10 mouse cellular contexts compared by ENCODE assay signal in the genomic region with DNA sequence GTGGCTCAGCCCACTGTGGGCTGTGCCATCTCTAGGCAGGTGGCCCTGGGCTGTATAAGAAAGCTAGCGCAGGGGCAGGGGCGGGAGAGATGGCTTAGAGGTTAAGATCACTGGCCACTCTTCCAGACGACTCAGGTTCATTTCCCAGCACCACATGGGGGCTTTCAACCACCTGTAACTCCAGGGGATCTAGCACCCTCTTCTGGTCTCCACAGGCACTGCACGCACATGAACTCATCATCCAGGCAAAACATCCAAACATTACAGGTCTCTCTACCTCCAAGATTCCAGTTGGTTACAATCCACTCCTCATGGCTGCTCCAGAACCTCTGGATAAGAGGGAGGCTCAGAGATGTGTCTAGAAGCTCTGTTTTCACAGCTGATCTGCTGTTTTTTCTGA. TPM values are rescaled to one million over a fixed set of nuclear protein-coding genes. Genes with fewer than 3 reads are reported as not detected.
DNase-seq lines count a peak whose midpoint lies in the region; ATAC-seq and TF ChIP-seq lines count a peak whose summit lies in the region.
"Had no signal": no experiment of that assay in that cellular context is flagged by ENCODE, and none has a peak within 500 bp of the region (broad histone marks: within the 10 kb centered on the region; RNA-seq: fewer than 3 reads in every experiment).

No protein-coding gene starts in this region.

- DNase-seq in liver, postnatal 0 days = peak; percentile 34
- DNase-seq in liver (no peak), CH12.LX (ENCODE audit: extremely low read depth) (no peak), MEL (ENCODE audit: low read depth, low spot score) (peak; percentile 66)
- no peak for DNase-seq in layer of hippocampus, adult 18-20 months (ENCODE audit: low spot score in 2 of 2)
- DNase-seq in left cerebral cortex, postnatal 4 days = no peak
- DNase-seq: adrenal gland, postnatal 10 days; right cerebral cortex, adult 18-20 months had no signal

- H3K4me3 ChIP-seq in liver, postnatal 0 days (ENCODE audit: low read depth, low read length) = no peak overlapping the region
- H3K4me3 ChIP-seq in CH12.LX (replicated peaks in 1 of 3; ENCODE audit: low read depth in 2 of 3, low read length in 2 of 3, poor library complexity in 1 of 3) (no peak overlapping the region), MEL (ENCODE audit: control insufficient read depth in 1 of 2, insufficient read depth in 1 of 2, low read depth in 2 of 2, low read length in 2 of 2) (no peak overlapping the region)
- H3K4me3 ChIP-seq: kidney, embryonic 15.5 days had no signal

- no peaks in the 10 kb centered on the region for H3K4me1 ChIP-seq in liver, postnatal 0 days (ENCODE audit: insufficient read depth)
- H3K4me1 ChIP-seq in CH12.LX (ENCODE audit: control insufficient read depth in 1 of 2, insufficient read depth in 2 of 2) (no peaks in the 10 kb centered on the region), MEL (ENCODE audit: control insufficient read depth in 1 of 2, insufficient read depth in 2 of 2, low read length in 2 of 2) (no peaks in the 10 kb centered on the region)
- H3K4me1 ChIP-seq: kidney, embryonic 15.5 days had no signal

- WGBS in liver, postnatal 0 days (ENCODE audit: insufficient replicate concordance) = 48% methylated on average over 4 of the region's 4 CpGs

- dilution Hi-C loops in CH12.LX (cut with MboI; ENCODE audit: extremely low pct_ligation_motif_present, extremely low pct_unique_long_range_greater_than_20kb, low sequenced_read_pairs) = no loop called here

- TF ChIP-seq RAD21 in CH12.LX (IDR thresholded peaks at IDR 0.05; ENCODE audit: low read depth, low read length) = peak; percentile 65
- TF ChIP-seq RAD21 in MEL (IDR thresholded peaks at IDR 0.05; ENCODE audit: low read depth, low read length) = peak; percentile 74

- ATAC-seq in liver, postnatal 0 days = no peak
- ATAC-seq in megakaryocyte progenitor cell, adult 5-6 weeks (replicated peaks; ENCODE audit: poor library complexity) = peak; percentile 74

- no peak for TF ChIP-seq EP300 in liver, postnatal 0 days (IDR thresholded peaks at IDR 0.05; ENCODE audit: low read depth)
- no peak for TF ChIP-seq EP300 in CH12.LX (IDR thresholded peaks at IDR 0.05; ENCODE audit: low read length)
- TF ChIP-seq EP300 in MEL (IDR thresholded peaks at IDR 0.05; ENCODE audit: low read depth in 1 of 2, low read length in 2 of 2) = no peak

- intact Hi-C loops in left cerebral cortex, postnatal 4 days (cut with DNase I) = no loop called here

- no peak overlapping the region for H3K27ac ChIP-seq in liver, postnatal 0 days (ENCODE audit: low read depth)
- H3K27ac ChIP-seq in CH12.LX (ENCODE audit: insufficient read depth, low read depth) (no peak overlapping the region), MEL (ENCODE audit: control insufficient read depth, low read depth, low read length) (no peak overlapping the region)
- H3K27ac ChIP-seq: kidney, embryonic 15.5 days had no signal

- no peaks in the 10 kb centered on the region for H3K27me3 ChIP-seq in liver, postnatal 0 days (ENCODE audit: insufficient read depth, low read length)
- no peaks in the 10 kb centered on the region for H3K27me3 ChIP-seq in CH12.LX (replicated peaks)
- H3K27me3 ChIP-seq in MEL (ENCODE audit: control insufficient read depth in 1 of 2, insufficient read depth in 2 of 2, low read length in 2 of 2) = no peaks in the 10 kb centered on the region
- H3K27me3 ChIP-seq: kidney, embryonic 15.5 days had no signal

- no peak overlapping the region for H3K4me2 ChIP-seq in liver, postnatal 0 days (ENCODE audit: low read depth, low read length)
- H3K4me2 ChIP-seq in CH12.LX (ENCODE audit: insufficient read depth, low read depth, poor library complexity, severe bottlenecking) = no peak overlapping the region
- H3K4me2 ChIP-seq: kidney, embryonic 15.5 days had no signal

- TF ChIP-seq POLR2A in CH12.LX (IDR thresholded peaks at IDR 0.05; ENCODE audit: low read depth, low read length) (no peak), MEL (IDR thresholded peaks at IDR 0.05; ENCODE audit: control insufficient read depth in 1 of 2, insufficient read depth in 1 of 2, low read depth in 1 of 2, low read length in 2 of 2, poor library complexity in 1 of 2) (no peak)

- H3K79me2 ChIP-seq in CH12.LX (replicated peaks; ENCODE audit: control insufficient read depth, extremely low read depth, insufficient read depth, poor library complexity, severe bottlenecking) (no peaks in the 10 kb centered on the region), MEL (ENCODE audit: control insufficient read depth, insufficient read depth, low read length, poor library complexity) (no peaks in the 10 kb centered on the region)

- TF ChIP-seq CTCF in liver, postnatal 0 days (IDR thresholded peaks at IDR 0.05; ENCODE audit: low read depth) = peak; percentile 72
- TF ChIP-seq CTCF in CH12.LX (conservative IDR thresholded peaks at IDR 0.05 in 1 of 2, IDR thresholded peaks at IDR 0.05 in 1 of 2; ENCODE audit: low read depth in 2 of 2, low read length in 2 of 2) (peak; percentile 68 to 77), MEL (IDR thresholded peaks at IDR 0.05 in 2 of 3, conservative IDR thresholded peaks at IDR 0.05 in 1 of 3; ENCODE audit: control insufficient read depth in 1 of 3, insufficient read depth in 1 of 3, low read depth in 2 of 3, low read length in 3 of 3, poor library complexity in 1 of 3, severe bottlenecking in 1 of 3) (peak; percentile 74 to 94 (median 84))

- H3K9ac ChIP-seq in liver, postnatal 0 days (replicated peaks) = no peak overlapping the region
- H3K9ac ChIP-seq in CH12.LX (ENCODE audit: insufficient read depth, low read depth) = no peak overlapping the region
- no peak overlapping the region for H3K9ac ChIP-seq in MEL (ENCODE audit: control insufficient read depth, low read depth, low read length, poor library complexity, severe bottlenecking)
- H3K9ac ChIP-seq: kidney, embryonic 15.5 days had no signal

- in situ Hi-C loops in CH12.LX (cut with MboI; ENCODE audit: low pct_ligation_motif_present, low pct_unique_long_range_greater_than_20kb, low sequenced_read_pairs) = no loop called here

- no peaks in the 10 kb centered on the region for H3K9me3 ChIP-seq in liver, postnatal 0 days (ENCODE audit: low read length)
- H3K9me3 ChIP-seq in CH12.LX (replicated peaks; ENCODE audit: low read length) = no peaks in the 10 kb centered on the region
- H3K9me3 ChIP-seq in MEL (replicated peaks; ENCODE audit: insufficient read depth, low read length) = no peaks in the 10 kb centered on the region
- H3K9me3 ChIP-seq: kidney, embryonic 15.5 days had no signal

- H3K36me3 ChIP-seq in liver, postnatal 0 days (replicated peaks; ENCODE audit: insufficient read depth, low read length) = no peaks in the 10 kb centered on the region
- no peaks in the 10 kb centered on the region for H3K36me3 ChIP-seq in CH12.LX (replicated peaks in 1 of 2; ENCODE audit: control insufficient read depth in 1 of 2, insufficient read depth in 1 of 2, low read length in 1 of 2)
- no peaks in the 10 kb centered on the region for H3K36me3 ChIP-seq in MEL (ENCODE audit: control insufficient read depth in 1 of 2, insufficient read depth in 2 of 2, low read length in 2 of 2)
- H3K36me3 ChIP-seq: kidney, embryonic 15.5 days had no signal

TF ChIP-seq in CH12.LX, 34 proteins besides CTCF, POLR2A, EP300 and RAD21 (continues in another document):
- TF ChIP-seq NELFE (IDR thresholded peaks at IDR 0.05; ENCODE audit: low read depth, low read length) (no peak), USF2 (conservative IDR thresholded peaks at IDR 0.05; ENCODE audit: low read depth, low read length) (no peak), MEF2A (IDR thresholded peaks at IDR 0.05; ENCODE audit: borderline replicate concordance, low read depth, low read length) (no peak), ETS1 (conservative IDR thresholded peaks at IDR 0.05; ENCODE audit: low read depth, low read length) (no peak), RCOR1 (conservative IDR thresholded peaks at IDR 0.05; ENCODE audit: low read depth, low read length) (no peak), SMC3 (IDR thresholded peaks at IDR 0.05; ENCODE audit: low read depth, low read length) (peak; percentile 55), CHD2 (IDR thresholded peaks at IDR 0.05; ENCODE audit: low read length) (no peak)

TF ChIP-seq in MEL, 35 proteins besides CTCF, POLR2A, EP300 and RAD21:
- TF ChIP-seq ETS1 (IDR thresholded peaks at IDR 0.05; ENCODE audit: low read depth, low read length) (no peak), ZC3H11A (IDR thresholded peaks at IDR 0.05; ENCODE audit: low read depth, low read length) (peak; percentile 48), NELFE (IDR thresholded peaks at IDR 0.05; ENCODE audit: low read depth, low read length) (no peak), SMC3 (IDR thresholded peaks at IDR 0.05; ENCODE audit: low read depth, low read length) (peak; percentile 76)

RNA-seq across cellular contexts. Expression of a gene that starts 12.8 kb away (rescaled TPM):
- not detected in 2 replicates for polyA plus RNA-seq in liver, postnatal 0 days (2015; fragmentation: Nextera tagmentation; extraction: Ambion mirVana)
- 0.25 and 0.47 TPM in 2 replicates for total RNA-seq in CH12.LX (2012; rRNA removed)
- total RNA-seq in CH12.LX (2014; rRNA removed) = 0.35 and 0.55 TPM in 2 replicates
- 0.56 and 0.68 TPM in 2 replicates for polyA plus RNA-seq in CH12.LX (2012; ENCODE audit: insufficient read length, low read depth)
- not detected in 2 replicates for total RNA-seq in MEL (2012; rRNA removed)
- polyA plus RNA-seq in MEL (2012; ENCODE audit: insufficient read depth in 1 of 2, insufficient read length in 2 of 2, low read depth in 1 of 2, low replicate concordance in 2 of 2, missing spikeins in 1 of 2) = not detected
- not detected in 2 replicates for total RNA-seq in megakaryocyte progenitor cell, adult 5-6 weeks (2015)
- not detected in 2 replicates for total RNA-seq in megakaryocyte progenitor cell, adult 5-6 weeks (2017)
- total RNA-seq in layer of hippocampus, adult 18-20 months (2021) = not detected
- not detected for total RNA-seq in left cerebral cortex, postnatal 4 days (2021)
- total RNA-seq: adrenal gland, postnatal 10 days had no signal

RNA-seq across cellular contexts. Expression of a gene that starts 13.7 kb away (rescaled TPM):
- 466 and 477 TPM in 2 replicates for polyA plus RNA-seq in liver, postnatal 0 days (2015; fragmentation: Nextera tagmentation; extraction: Ambion mirVana)
- total RNA-seq in CH12.LX (2012; rRNA removed) (37.8 and 42.7 TPM in 2 replicates), CH12.LX (2014; rRNA removed) (60.1 and 69.3 TPM in 2 replicates), MEL (2012; rRNA removed) (37.5 and 37.8 TPM in 2 replicates)
- polyA plus RNA-seq in CH12.LX (2012; ENCODE audit: insufficient read length, low read depth) (121 and 139 TPM in 2 replicates), MEL (2012; ENCODE audit: insufficient read depth in 1 of 2, insufficient read length in 2 of 2, low read depth in 1 of 2, low replicate concordance in 2 of 2, missing spikeins in 1 of 2) (100 to 1,000 TPM in 1 of 2 experiments, not detected in 1; 126 TPM)
- 151 and 155 TPM in 2 replicates for total RNA-seq in megakaryocyte progenitor cell, adult 5-6 weeks (2015)
- total RNA-seq in megakaryocyte progenitor cell, adult 5-6 weeks (2017) = 58.1 and 83.2 TPM in 2 replicates
- 10 to 100 TPM; 41.8 to 43.7 TPM for total RNA-seq in layer of hippocampus, adult 18-20 months (2021)
- 10 to 100 TPM; 38.7 to 39.4 TPM for total RNA-seq in left cerebral cortex, postnatal 4 days (2021)

Comparison
In these comparisons a context has a peak if more than half of its experiments do, and no peak if none do; other contexts are left out.
1. DNase-seq: peak in liver, postnatal 0 days (single experiment) and MEL (single experiment); none in liver (single experiment), CH12.LX (single experiment), layer of hippocampus, adult 18-20 months (0 of 2) and left cerebral cortex, postnatal 4 days (single experiment).
2. Peak in every context shown above with its lines, with median percentiles within 50 percentile points of each other: CTCF ChIP-seq.